Mouse (Mus musculus) lung, postnatal 4 days (tissue): ENCODE results near the gene Commd6.
"Not testable (repeated sequence)": the region's sequence is repeated elsewhere in the genome, so short reads cannot be mapped to it uniquely, and the experiment has no call there.

ENCODE experiments used
- DNase-seq, 2 experiments: peaks; one replicate each; pipeline ENCODE4 v3.0.0; 2021

Commd6 gene

DNA sequence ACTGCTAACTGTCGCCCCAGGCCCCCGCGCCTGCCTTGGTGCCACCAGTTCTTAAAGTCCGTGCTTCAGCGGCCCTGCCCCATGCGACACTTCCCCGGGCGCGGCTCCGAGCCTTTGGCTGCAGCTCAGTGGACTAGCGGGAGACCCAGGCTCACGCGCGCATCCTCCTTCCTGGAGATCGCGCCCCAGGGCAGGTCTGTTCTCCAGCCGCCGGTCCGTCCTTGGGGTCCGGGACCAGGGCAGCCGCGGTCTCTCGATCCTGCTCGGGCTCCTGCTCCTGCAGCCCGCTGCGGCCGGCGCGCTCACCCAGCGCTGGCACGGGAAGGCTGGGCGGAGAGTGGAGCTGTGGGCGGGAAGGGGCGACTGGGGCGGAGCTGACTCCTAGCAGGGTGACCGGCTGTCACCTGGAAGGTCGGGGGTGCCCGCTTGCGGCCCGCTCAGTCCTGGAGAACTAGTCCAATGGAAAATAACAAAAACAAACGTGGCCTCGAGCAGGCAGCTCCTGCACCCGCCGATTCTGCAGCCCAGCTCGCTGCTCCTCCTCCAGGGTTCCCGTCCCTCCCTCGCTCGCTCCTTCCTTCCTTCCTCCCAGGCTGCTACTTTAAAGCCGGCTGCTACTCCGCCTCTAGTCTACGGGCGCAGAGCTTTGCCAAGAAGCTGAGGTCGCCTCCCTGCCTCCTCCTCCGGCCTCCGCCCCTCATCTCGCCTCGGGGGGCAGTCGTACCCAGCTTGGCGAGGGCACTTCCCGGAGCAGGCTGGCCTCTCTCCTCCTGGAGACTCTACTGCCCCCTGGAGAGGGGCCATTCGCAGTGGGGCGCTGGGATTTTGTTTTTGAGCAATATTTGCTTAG lies 31.7 kb downstream of the Commd6 start, which contains the start of gene Tbc1d4:
Tbc1d4 (minus strand) TSS at position 673 of the 850 bp plus-strand sequence.
- peak; percentile 85 to 92 for DNase-seq

DNA sequence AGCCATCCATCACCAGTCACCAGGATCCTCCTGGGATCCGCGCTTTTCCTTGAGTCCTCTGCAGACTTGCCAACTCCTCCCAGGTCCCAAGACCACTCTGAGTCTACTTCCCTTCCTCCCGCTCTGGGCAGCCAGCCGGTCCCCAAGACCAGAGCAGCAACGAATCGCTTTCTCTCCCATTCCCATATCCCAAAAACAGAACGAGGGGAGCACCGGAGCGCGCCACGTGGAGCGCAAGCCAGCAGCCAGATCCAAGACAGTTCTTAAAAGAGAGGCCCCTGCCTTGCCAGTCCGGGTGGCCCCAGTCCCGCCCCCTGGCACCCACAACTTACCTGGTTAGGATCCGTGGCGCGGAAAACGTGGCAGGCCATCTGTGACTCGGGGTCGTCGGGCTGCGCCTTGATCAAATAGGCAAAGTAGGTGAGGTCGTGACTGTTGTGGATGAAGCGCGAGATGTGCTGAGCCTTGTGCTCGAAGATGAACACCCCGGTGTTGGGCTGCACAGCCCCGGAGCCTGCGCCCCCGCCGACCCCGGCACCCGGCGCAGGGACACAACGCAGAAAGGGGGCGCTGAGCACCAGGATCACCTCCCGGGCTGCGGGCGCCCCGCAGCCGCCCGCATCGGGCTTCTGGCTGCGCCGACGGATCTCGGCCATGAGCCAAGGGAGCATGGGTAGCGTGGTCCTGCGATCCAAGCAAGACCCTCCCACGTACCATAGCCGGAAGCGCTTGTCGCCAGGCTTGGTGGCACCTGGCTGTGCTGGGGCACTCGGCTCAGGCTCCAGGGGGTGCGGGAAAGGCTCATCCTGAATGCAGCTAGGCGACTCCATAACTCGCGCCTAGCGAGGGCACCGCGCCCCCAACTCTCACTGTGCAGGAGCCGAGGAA lies 32.6 kb downstream of the Commd6 start:
- DNase-seq, result peak; percentile 25 to 43

DNA sequence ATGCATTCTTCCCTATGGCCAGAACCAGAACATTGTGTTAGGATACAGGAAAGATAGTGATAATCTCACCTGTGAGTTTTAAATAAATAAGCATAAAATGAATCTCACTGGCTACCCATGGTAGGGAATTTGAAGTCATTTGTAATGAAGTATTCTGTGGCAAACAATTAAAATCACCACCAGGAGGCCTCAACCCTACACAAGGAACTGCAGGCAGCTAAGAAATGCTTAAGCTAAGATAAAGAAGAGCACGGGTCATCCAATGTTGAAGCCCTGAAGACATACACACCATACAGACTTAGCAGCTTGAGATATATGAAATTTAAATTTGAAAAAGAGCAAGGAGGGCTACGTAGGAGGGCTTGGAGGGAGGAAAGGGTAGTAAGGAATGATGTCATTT lies 34.6 kb downstream of the Commd6 start:
- no peak for DNase-seq

DNA sequence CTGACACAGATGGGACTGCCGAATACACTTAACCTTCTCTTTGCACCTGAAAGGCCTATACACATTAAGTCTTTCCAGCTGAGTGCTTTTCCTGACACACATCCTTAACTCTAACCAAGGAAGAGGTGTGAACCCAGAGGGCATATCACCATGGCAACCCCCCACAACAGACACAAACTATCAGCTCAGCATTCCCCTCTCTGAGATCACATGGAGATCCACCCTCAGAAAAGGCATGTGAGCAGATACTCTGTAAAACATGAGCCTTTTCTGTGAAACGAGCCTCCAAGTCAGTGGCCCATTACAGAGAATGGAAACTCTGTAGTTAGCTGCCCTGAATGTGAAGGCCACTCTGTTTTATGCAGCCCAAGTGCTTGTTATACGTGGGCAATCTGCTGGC lies 37.6 kb downstream of the Commd6 start:
- no peak for DNase-seq

DNA sequence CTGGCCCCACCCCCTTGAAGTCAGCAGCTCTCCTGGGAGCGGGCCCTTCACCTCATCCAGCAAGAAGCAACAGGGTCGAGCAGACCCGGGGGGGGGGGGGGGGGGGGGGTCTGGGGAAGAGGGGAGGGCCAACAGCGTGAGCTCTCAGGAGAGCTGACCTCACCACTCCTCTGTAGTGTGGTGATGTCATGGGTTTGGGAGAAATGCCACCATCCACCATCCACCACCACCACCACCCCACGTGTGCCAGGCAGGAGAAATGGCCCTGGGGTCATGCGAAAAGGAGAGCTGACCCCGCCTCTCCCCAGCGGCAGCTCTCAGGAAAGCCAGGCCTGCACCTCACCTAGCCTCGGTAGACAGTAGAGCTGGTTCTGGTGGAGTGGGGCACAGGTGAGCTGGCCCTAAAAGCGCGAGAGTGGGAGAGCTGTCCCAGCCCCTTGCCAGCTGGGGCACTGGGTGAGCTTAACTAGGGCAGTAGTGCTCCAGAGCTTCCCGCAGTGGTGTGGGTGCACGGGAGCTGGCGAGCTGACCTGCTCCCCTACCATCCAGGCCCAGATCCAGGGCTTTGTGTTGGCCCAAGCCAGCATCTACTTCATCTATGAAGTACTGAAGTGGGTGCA lies 43.3 kb downstream of the Commd6 start:
- no peak for DNase-seq

DNA sequence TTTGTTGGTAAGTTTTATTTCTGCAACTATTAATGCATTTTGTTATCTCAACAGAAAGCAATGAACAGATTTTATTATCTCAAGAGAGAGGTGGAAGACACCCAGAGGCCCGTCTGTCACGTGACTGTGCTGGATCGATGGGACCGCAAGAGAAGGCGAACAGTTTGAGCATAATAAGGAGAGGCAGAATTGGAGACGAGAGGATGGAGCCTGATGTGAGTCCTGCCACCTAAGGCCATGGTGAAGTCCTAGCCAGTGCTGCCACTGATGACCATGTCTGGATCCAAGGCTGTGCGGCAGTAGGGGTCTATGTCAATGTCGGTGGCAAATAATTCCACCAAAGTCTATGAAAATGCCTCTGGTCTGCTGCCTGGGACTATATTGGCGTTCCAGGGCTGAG lies 43.8 kb downstream of the Commd6 start:
- DNase-seq, result no peak

DNA sequence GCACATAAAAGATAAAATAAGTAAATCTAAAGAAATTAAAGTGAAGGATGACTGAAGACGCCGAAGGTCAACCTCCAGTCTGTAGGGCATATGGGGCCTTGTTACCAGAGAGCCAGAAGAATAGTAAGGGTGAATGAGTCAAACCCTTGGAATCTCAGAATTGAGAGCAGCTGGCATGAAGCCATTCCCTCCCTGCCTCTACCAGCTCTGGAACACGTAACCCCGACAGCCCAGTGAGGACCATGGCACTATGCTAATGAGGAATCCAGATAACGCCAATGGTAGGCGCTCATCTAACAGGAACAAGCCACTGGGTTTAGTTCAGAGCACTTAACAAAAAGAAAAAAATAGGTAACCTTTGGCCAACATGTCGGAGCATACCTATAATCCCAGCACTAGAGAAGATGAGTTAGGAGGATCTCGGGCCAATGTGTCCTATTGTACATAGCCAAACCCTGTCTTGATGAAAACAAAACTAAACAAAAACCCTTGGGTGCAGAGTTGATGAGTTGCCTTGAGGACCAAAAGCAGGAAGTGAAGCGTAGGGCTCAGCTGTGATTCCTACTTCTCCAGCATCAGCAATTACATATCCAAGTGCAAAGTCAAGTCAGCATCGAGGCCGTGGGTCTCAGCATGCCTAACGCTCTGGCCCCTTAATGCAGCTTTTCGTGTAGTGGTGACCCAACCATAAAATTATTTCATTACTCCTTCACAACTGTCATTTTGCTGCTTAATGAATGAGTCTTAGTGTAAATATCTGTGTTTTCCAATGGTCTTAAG lies 45.0 kb downstream of the Commd6 start:
- DNase-seq, result no peak

DNA sequence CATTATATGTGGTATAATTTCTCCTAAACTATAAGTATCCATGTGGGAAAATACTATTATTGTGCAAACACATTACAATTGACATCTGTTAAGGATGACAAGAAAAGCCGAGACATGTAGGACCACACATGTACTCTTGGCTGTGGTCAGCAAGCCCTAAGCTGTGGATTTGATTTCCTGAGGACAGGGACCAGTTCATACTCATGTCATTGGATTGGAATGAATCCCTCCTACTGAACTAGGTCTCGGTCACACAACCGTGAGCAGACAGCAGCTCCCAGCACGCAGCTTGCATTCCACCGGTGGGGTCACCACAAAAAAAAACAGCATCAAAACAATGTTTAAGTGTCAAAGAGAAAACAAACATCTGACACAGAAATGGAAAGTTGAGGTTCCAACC lies 46.5 kb downstream of the Commd6 start:
- no peak for DNase-seq

DNA sequence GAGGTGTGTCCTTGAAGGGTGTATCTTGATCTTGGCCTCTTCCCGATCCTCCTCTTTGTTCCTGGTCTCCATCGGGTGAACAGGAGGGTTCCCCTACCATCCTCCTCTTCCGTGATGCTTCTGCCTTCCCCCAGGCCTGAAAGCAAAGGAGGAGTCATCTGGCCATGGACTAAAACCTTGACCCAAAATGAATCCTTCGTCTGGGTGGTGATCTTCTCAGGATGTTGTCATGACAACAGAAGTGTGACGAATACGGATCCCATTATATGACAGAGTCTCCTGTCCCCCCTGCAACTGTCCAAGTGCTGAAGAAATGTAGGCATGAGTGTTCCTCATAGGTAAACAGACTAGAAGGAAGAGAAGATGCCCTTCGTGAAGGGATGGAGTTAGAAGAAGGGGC lies 47.1 kb downstream of the Commd6 start:
- no peak for DNase-seq

DNA sequence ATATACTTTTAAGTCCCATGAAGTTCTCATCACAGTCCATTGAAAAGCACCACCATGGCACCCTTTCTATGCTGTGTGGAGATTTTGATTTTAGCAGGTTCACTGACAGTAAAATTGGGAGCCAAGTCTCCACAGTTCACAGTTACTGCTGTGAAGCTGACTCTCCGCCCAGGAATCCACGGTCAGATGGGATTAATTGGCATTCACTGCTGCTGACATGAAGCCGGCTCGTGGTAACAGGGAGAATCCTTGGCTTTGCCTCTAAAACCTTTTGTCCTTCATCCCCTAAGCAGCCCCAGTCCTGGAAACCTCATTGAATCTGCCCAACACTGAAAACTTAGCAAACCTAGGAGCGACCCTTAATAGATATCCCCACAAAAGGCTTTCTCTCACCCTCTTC lies 49.4 kb downstream of the Commd6 start:
- no peak for DNase-seq

DNA sequence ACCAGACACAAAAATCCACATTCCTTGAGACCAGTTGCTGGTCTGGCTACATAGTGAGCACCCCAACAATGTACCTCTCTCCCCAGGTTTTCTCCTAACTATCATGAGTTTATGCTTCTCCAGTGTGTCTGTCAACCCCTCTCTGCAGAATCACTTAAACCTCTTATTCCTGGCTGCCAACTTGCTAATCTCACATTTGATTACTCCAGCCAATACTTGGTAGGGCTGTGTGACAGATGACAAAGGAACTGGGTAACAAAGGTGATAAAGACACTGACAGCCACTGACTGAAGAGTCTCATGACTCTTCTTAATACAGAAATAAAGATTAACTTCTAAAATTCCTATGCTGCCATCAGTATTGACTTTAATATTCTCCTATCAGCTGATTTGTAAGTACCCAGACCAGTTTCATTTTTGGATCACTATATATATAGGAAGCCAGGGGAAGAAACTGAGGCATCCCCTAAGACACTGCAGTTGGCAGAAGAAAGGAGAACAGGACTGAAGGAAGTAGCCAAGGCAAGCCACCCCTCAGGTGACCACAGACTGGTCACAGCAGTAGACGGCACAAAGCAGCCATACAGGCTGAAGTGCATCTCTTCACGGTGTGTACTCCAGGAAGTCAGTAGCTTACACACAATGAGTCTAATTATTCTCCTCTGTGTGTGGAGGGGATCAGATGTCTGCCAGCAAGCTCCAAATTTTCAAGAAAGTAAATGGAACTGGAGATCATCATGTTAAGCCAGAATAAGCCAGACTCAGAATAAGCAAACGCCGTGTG lies 52.1 kb downstream of the Commd6 start:
- not testable (repeated sequence) for DNase-seq

DNA sequence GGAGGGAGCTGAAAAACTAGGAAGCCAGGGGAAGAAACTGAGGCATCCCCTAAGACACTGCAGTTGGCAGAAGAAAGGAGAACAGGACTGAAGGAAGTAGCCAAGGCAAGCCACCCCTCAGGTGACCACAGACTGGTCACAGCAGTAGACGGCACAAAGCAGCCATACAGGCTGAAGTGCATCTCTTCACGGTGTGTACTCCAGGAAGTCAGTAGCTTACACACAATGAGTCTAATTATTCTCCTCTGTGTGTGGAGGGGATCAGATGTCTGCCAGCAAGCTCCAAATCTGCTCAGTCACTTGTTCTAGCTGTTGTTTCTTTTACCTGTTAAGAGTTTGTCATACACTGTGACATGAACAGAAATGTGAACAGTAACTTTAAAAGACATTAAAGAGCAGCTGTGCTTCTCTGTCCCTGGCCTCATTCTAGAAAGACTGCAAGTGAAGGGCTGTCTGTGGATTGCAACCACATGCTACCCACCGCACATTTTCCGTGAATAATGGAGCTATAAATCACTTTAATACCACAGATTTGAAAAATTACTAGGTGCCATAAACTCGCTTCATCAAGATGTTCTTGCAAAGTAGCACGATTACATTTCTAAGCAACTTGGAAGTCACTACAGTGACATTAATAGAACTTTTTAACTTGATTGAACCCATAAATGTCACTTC lies 53.0 kb downstream of the Commd6 start:
- not testable (repeated sequence) for DNase-seq

DNA sequence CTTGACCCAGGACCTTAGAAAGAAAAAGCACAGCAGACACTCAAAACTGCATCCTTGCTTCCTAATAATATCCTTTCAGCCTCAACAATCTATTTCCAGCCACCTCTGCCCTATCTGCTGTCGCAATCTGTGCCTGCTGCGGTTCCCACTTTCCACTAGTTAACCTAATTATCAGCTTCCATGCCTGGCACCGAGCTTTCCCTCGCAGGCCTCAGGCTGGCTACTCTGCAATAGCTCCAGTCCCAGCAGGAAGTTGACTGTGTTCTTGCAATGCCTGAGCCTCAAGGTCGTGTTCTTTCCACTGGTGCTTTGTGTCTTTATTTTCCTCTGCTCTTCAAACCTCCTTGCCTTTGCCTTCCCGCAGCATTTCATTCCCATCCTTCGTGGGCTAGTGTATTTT lies 54.4 kb downstream of the Commd6 start:
- DNase-seq, result no peak
